Mouse (Mus musculus) T-helper 2 cell (primary cell): Measurements from ENCODE around the gene Ndufaf2.

Experiments
- in situ Hi-C: fragments of 300-600 bp; cut with MboI, MseI; formaldehyde crosslinking; loops from one replicate; pipeline ENCODE4 v1.15.1; 2025; ENCODE audit warnings: high pct_unique_total_duplicates

The Ndufaf2 gene

GRCm38 (mm10) chr13:108041358-108041757 is 117.1 kb downstream of the Ndufaf2 start:
- in situ Hi-C loops, result loop anchor here (10.0 kb wide), 1 partner anchor 147 kb away; no protein-coding TSS in a partner anchor

DNA sequence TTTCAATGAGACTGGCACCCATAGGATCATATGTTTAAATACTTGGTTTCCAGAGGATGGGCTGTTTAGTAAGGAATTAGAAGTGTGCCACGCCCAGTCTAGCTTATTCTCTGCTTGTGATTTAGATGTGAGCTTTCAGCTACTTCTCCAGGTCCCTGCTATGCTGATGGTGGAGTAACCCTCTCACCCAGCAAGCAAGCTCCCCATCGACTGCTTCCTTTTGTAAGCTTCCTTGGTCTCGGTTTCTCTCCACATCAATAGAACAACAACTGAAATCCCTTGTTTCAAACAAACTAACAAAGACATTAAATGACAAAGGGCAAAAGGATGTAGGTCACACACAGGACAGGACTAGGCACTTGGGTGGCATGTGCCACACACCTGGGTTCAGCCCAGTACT is 118.0 kb downstream of the Ndufaf2 start:
- in situ Hi-C loops, result loop anchor here (10.0 kb wide), 1 partner anchor 146 kb away; no protein-coding TSS in a partner anchor

DNA sequence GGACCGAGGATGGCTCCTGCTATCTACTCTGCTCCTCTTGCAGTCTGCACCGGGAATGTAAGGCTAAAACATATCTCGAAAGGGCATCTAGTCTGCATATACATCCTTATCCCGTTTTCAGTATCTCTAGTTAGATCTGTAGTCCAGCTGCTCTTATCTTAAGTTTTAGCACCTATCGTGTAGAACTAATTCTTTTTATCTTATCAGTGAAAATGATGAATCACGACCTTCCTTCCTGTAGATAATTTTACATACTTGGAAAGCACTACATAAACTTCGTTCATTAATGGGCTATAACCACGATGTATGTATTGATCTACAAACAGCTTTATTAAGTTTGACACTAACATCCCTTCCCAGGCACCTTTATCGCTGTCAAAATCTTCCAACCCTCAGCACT is 118.5 kb downstream of the Ndufaf2 start:
- in situ Hi-C loops, result loop anchor here (10.0 kb wide), 1 partner anchor 145 kb away; no protein-coding TSS in a partner anchor

DNA sequence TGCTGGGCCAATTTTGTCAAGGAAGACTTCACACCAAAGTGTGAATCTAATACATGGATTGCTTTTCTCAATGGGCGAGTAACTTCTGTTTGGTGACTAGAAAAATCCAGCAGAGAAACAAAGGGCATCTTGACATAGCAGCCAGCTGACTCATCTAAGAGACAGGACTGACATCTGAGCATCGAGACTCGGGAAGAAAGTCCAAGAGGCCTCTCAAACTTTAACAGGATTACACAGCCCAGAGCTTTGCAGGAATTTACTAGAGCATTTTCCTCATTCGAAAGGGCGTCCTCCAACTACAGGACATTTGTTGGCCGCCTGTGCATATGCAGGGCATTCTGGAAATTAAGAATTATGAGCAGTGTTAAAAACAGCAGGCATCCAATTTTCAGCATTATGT is 119.0 kb downstream of the Ndufaf2 start:
- in situ Hi-C loops, result no loop called here

DNA sequence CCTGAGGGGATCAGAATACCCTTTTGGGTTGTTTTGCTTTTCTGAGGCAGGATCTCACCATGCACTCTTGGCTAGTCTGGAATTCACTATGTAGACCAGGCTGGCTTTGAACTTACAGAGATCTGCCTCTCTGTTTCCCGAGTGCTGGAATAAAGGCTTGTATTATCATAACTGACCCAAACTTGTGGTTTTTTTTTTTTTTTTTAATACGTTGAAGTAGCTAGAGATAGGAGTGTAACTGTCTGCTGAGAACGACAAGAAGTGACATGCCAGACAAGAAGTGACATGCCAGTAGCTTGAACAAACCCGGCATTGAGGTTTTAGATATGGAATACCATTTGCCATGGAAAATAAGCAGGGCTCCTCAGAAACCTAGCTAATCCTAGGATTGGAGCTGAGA is 125.6 kb downstream of the Ndufaf2 start:
- in situ Hi-C loops, result no loop called here

GRCm38 (mm10) chr13:108025802-108026201 is 132.6 kb downstream of the Ndufaf2 start:
- in situ Hi-C loops, result no loop called here

DNA sequence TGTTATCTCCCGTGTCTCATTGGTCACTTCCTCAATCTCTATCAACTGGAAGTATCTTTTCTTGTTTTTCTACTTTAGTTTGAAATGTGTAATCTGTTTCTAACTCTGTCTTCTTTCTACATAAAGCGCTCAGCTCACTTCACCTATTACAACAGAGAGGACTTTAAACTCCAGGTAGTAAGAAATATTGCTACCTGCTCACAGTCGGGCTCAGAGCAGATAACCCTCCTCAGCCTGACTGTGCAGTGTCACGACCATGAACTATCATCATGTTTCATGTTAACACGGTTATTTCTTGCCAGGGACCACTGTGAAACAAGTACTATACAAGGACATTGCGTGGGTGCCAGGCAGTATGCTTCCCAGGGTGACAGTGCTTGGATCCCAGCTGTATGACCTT is 141.1 kb downstream of the Ndufaf2 start:
- in situ Hi-C loops, result no loop called here

DNA sequence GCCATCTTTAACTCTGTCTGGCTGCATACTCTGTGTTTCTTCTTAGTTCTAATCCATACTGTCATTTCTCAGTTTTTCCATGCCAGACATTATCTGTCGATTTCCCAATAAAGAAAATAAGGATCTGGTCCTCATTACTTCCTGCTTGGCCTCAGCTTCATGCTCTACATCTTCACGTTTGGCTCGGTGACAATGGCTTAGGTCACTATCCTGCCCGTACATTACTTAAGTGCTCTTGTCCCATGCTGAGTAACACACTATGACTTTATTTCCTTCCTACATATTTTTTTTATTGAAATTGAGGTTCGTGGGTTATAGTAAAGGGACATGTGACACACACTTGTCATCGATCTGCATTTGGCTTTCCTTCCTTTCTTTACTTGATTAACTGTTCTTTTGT is 143.3 kb downstream of the Ndufaf2 start:
- in situ Hi-C loops, result no loop called here

DNA sequence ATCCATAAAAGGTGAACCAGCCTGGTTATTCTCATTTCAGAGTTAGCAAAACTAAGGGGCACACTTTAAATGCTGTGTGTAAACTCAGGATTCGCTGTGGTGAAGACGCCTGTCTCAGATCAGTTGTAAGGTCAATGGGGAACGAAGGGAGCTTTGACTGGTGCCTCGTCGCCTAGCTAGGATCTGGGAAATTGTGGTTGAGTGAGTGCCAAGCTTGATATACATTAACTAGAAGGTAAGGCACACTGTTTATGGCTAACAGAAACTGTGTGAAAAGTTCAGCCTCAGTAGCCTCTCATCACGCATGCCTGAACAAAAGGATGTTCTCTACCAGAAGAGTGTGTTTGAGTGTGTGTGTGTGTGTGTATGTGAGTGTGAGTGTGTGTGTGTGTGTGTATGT is 144.6 kb downstream of the Ndufaf2 start:
- in situ Hi-C loops, result no loop called here

DNA sequence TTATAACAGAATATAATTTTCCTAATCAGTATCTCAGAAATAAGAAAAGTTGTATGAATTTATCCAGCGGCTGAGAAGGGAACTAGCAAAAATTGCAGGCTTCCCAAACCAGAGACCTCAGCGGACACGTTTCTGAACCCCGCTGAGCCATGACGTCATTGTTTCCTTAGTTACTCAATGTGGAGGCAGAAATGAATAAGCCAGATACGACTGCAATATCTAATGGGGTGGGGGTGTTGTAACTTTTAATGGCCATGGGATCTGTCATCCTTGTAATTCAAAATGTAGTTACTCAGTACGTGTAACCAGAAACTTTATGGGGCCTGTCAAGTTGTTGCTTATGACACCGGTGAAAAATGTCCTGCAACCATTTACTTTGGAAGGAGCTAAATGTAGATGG is 145.3 kb downstream of the Ndufaf2 start:
- in situ Hi-C loops, result no loop called here

DNA sequence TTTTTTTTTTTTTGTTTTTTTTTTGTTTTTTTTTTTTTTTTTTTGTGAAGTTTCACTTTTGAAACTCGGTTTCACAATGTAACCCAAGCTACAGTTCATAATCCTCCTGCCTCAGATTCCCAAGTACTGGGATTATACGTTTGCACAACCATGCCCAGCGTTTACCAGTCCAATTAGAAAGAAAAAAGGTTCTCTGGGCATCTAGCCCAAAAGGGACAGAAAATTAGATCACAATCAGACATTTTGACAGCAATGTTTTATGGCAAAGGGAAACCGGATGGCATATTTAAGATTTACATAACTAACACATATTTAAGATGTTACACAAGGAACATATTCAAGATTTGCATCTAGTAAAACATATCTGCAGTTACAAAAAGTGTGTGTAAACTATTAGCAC is 150.6 kb downstream of the Ndufaf2 start:
- in situ Hi-C loops, result no loop called here

- in situ Hi-C loops, result no loop called here
These were observed 162.1 kb downstream of the Ndufaf2 start for GRCm38 (mm10) chr13:107996301-107996700.

DNA sequence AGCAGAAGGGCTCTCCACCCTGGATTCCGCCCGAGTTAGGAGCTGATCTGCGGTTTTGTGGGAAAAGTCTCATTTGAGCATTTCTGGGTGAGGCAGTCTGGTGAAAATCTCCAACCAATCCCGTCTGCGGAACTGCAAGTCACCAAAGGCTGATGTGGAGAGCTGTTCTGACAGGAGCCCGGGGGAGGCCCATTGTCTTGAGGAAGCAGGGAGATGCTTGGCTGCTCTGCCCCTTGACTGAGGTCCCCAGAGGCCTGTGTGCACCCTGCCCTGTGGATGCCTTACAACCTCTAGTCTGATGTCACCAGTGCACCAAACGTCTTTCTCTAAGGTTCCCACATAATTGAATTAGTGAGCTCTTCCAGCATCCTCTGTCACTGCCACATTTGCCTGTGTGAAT is 163.2 kb downstream of the Ndufaf2 start:
- in situ Hi-C loops, result no loop called here

- in situ Hi-C loops, result no loop called here
These were observed 165.8 kb downstream of the Ndufaf2 start for GRCm38 (mm10) chr13:107992573-107992972.

- in situ Hi-C loops, result no loop called here
These were observed 173.8 kb downstream of the Ndufaf2 start for GRCm38 (mm10) chr13:107984641-107985040.

GRCm38 (mm10) chr13:107984186-107984585 is 174.2 kb downstream of the Ndufaf2 start:
- in situ Hi-C loops, result no loop called here

GRCm38 (mm10) chr13:107983231-107983847 is 175.1 kb downstream of the Ndufaf2 start:
- in situ Hi-C loops, result no loop called here

DNA sequence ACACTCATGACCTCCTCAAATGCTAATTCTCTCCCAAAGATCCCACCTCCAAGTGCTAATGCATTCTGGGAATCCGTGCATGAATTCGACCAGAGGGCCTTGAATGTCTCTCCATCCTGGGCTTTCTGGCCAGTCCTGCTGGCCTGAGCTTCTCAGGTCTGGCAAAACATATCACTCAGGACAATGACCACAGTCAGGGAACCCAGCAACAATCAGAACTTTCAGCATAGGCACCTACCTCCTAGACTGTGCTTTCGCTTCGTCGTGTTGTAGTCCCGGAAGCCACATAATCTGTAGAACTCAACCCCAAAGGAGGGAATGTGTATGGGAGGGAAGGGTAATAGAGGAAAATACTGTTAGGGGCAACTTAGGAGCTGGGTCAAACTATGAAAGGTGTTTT is 179.0 kb downstream of the Ndufaf2 start:
- in situ Hi-C loops, result loop anchor here (10.0 kb wide), 1 partner anchor 205 kb away; no protein-coding TSS in a partner anchor

- in situ Hi-C loops, result loop anchor here (10.0 kb wide), 1 partner anchor 202 kb away; no protein-coding TSS in a partner anchor
These were observed 181.4 kb downstream of the Ndufaf2 start for GRCm38 (mm10) chr13:107976886-107977656.

GRCm38 (mm10) chr13:107972451-107972850 is 186.0 kb downstream of the Ndufaf2 start:
- in situ Hi-C loops, result loop anchor here (10.0 kb wide), 1 partner anchor 198 kb away; no protein-coding TSS in a partner anchor

- in situ Hi-C loops, result loop anchor here (10.0 kb wide), 1 partner anchor 197 kb away; no protein-coding TSS in a partner anchor
These were observed 186.6 kb downstream of the Ndufaf2 start for GRCm38 (mm10) chr13:107971868-107972267.

DNA sequence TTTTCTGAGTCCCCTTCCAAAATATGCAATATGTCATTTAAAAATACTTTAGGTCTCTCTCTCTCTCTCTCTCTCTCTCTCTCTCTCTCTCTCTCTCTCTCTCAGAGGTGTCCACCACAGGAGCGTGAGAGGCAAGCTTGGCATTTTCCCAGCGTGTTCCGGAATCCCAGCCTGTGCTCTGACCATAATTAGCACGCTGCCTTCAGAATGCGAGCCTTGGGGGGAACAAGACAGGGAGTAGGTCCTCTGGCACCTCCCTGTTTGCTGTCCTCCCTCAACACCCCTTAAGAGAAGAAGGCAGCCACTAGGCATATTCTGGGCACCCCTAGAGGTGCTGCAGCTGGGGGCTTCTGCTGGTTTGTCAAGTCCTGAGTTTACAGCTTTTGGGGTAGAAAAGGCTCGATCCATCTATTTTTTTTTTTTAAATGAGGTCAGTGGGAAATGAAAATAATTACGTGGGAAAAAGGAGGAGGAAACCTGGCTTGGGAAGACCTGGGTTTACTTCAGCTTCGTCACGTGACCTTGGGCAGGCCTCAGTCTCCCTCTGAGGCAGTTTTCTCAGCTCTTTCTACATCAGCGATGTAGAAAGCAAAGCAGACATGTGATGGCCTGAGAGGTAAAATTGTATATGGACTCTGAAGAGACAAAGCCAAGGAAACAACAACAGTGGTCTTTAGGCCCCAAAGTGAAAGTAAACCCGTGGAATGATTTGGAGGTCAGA is 187.8 kb downstream of the Ndufaf2 start:
- in situ Hi-C loops, result loop anchor here (10.0 kb wide), 1 partner anchor 196 kb away; no protein-coding TSS in a partner anchor
